Mouse (Mus musculus): ENCODE measurements around the gene Brpf1. TPM values are rescaled to one million over a fixed set of nuclear protein-coding genes. Genes with fewer than 3 reads are reported as not detected.

Brpf1 gene
- polyA plus RNA-seq, 1 experiment from 2014 or later: 12.4 TPM

DNA sequence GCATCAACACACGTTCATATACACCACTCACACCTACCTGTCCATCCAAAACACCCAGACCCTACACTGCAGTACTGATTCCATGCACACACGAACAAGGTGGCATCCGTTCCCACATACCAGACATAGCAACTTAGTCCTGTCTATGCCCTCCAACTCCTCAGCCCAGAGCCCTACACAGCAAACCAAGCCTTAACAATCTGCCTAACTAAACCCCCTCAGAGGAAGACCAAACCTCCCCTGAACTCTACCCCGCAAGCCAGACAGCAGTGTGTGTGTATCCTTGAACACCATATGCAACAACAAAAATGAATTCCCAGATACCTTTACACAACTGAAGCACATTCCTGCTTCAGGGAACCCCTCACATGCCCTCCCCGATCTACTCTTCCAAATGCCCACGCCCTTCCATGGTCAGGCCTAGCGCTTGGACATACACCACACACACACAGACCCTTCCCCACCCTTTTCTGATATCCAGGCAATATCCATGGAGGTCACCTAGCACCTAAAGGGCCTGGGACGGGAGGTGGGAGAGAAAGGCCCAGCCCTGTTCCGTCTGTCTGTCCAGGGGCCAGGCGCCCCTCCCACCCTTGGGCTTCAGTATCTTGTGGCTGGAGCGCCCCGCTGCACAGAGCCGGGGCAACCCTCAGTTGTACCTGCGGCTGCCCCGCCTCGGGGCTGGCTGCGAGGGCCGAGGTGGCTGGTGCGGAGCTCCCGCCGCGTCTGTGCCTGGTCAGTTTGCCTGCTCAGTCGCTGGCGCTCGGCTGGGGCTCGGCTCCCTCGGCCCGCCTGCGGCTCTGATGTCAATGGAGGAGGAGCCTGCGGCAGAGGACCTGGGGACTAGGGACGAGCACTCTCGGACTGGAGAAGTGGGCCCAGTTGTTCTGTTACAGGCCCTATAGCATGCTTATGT lies 36.5 kb downstream of the Brpf1 start, which contains the start of gene Camk1:
TSS of gene Camk1 (minus strand) at position 808 of the 916 bp plus-strand sequence.
- peak within 1 kb of the TSS; percentile 97 for H3K9ac ChIP-seq (ENCODE audit: low read depth, low read length)
- peak within 1 kb of the TSS; percentile 82 for H3K4me2 ChIP-seq (ENCODE audit: low read length)
- no peaks in the 10 kb centered on the region for H3K9me3 ChIP-seq (ENCODE audit: control insufficient read depth, low read length)
- H3K27ac ChIP-seq (ENCODE audit: low read depth, low read length): peak within 1 kb of the TSS; percentile 70
- no peaks in the 10 kb centered on the region for H3K27me3 ChIP-seq (replicated peaks; ENCODE audit: control insufficient read depth, insufficient read depth, low read length)
- H3K4me3 ChIP-seq (ENCODE audit: low read length): peak within 1 kb of the TSS; percentile 69
- peak; percentile 85 for ATAC-seq
- peaks cover 5% of the 10 kb centered on the region; the same call in 1 of the 2 replicates for H3K36me3 ChIP-seq (ENCODE audit: control insufficient read depth, insufficient read depth, low read length)
- peaks cover 23% of the 10 kb centered on the region for H3K4me1 ChIP-seq (ENCODE audit: control insufficient read depth, insufficient read depth, low read depth, low read length)
- WGBS: 16% methylated on average over 32 of the region's 32 CpGs

DNA sequence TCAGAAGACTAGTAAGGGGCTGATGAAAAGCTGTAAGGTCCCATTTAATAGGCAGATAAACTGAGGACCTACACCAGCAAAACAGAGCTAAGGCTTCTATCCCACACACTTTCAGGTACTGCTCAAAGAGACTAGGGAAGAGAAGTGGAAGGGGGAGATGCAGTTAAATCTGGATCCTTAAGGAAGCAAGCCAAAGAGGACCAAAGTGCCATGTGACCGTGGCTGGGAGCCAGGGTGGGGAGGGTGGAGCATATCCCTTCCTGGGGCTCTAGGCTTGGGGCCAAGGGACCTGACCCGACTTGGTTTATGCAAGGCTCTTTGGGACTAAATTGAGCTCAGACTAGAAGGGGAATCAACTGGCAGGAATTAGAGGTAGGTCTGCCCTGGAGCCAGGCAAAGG lies 37.4 kb downstream of the Brpf1 start:
- H3K4me1 ChIP-seq (ENCODE audit: control insufficient read depth, insufficient read depth, low read depth, low read length): peaks cover 23% of the 10 kb centered on the region
- H3K4me3 ChIP-seq (ENCODE audit: low read length): peak overlapping the region; percentile 69; the same call in 1 of the 2 replicates
- peak overlapping the region; percentile 82 for H3K4me2 ChIP-seq (ENCODE audit: low read length)
- no peaks in the 10 kb centered on the region for H3K27me3 ChIP-seq (replicated peaks; ENCODE audit: control insufficient read depth, insufficient read depth, low read length)
- peaks cover 3% of the 10 kb centered on the region; the same call in 1 of the 2 replicates for H3K36me3 ChIP-seq (ENCODE audit: control insufficient read depth, insufficient read depth, low read length)
- H3K9ac ChIP-seq (ENCODE audit: low read depth, low read length): no peak overlapping the region; the same call in 1 of the 2 replicates
- 46% methylated on average over 2 of the region's 2 CpGs for WGBS
- ATAC-seq: no peak
- H3K9me3 ChIP-seq (ENCODE audit: control insufficient read depth, low read length): no peaks in the 10 kb centered on the region
- H3K27ac ChIP-seq (ENCODE audit: low read depth, low read length): no peak overlapping the region

DNA sequence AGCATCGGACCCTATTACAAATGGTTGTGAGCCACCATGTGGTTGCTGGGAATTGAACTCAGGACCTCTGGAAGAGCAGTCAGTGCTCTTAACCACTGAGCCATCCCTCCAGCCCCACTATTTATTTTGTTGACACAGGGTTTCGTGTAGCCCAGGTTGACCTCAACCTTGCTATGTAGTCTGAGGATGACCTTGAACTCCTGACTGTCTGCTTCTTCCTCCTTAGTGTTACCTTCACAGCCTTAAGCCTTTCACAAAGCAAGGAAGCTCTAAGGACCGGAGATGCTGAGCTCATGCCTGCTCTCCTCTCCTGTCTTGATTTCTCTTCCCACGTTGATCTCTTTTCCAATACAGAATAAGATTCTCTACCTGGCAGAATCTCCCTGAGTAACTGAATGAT lies 40.0 kb downstream of the Brpf1 start:
- Histone ChIP-seq H3K36me3 (ENCODE audit: control insufficient read depth, insufficient read depth, low read length) (no peaks in the 10 kb centered on the region), H3K4me1 (ENCODE audit: control insufficient read depth, insufficient read depth, low read depth, low read length) (peaks cover 17% of the 10 kb centered on the region), H3K4me2 (ENCODE audit: low read length) (no peak overlapping the region), H3K9me3 (ENCODE audit: control insufficient read depth, low read length) (no peaks in the 10 kb centered on the region), H3K4me3 (ENCODE audit: low read length) (no peak overlapping the region), H3K27me3 (replicated peaks; ENCODE audit: control insufficient read depth, insufficient read depth, low read length) (no peaks in the 10 kb centered on the region), H3K9ac (ENCODE audit: low read depth, low read length) (no peak overlapping the region), H3K27ac (ENCODE audit: low read depth, low read length) (no peak overlapping the region)
- ATAC-seq: no peak
- WGBS: 83% methylated on average over 4 of the region's 4 CpGs

DNA sequence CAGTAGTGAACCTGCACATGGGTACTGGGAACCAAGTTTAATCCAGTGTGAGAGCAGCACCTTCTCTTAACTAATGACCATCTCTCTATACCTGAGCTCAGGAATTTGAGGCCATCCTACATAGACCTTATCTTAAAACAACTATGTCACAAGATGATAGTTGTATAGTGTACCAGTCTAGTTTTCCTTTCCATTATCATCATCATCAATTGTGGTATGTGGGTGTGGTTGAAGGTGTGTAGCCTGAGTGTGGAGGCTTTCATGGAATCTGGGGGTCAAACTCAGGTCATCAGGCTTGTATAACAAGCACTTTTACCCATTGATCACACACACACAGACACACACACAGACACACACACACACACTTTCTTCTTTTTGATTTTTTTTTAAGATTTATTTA lies 43.6 kb downstream of the Brpf1 start:
- Histone ChIP-seq H3K9me3 (ENCODE audit: control insufficient read depth, low read length) (no peaks in the 10 kb centered on the region), H3K4me2 (ENCODE audit: low read length) (no peak overlapping the region), H3K27ac (ENCODE audit: low read depth, low read length) (no peak overlapping the region), H3K9ac (ENCODE audit: low read depth, low read length) (no peak overlapping the region), H3K4me1 (ENCODE audit: control insufficient read depth, insufficient read depth, low read depth, low read length) (no peaks in the 10 kb centered on the region), H3K36me3 (ENCODE audit: control insufficient read depth, insufficient read depth, low read length) (no peaks in the 10 kb centered on the region), H3K27me3 (replicated peaks; ENCODE audit: control insufficient read depth, insufficient read depth, low read length) (no peaks in the 10 kb centered on the region), H3K4me3 (ENCODE audit: low read length) (no peak overlapping the region)
- ATAC-seq: no peak

DNA sequence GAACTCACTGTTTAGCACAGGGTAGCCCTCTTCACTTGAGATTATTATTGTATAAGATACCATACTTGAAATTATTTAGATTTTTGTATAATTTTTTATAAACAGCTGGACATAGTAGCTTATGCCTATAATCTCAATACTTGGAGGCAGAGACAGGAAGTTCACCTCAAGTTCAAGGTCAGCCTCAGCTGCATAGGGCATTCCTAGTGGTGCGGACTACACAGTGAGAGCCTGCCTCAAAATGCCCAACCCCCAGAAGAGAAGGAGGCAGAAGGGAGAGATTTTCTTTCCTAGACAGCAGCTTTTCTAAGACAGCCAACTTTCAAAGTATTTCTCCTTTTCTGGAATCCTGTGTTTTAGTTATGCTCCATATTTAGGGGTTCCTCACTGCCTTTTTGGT lies 44.2 kb downstream of the Brpf1 start:
- no peak for ATAC-seq
- 93% methylated on average over 1 of the region's 1 CpGs for WGBS

DNA sequence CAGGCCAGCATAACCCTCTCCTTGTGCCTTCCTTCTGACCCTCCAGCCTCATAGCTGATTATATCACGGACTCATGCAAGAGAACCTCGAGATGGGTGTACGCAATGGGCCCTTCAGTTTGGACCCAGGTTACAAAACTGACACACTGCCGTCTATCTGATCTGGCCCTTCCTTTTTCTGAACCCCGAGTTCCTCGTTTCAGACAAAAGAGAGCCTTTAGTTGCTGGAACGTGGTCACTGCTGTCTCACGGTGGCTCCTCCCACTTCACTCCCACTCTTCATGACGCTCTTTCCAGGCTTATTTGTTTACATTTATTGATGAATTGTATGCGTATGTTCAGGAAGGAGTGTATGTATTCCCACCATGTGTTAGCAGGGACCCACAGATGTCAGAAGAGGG lies 44.7 kb downstream of the Brpf1 start:
- no peak overlapping the region for H3K4me3 ChIP-seq (ENCODE audit: low read length)
- H3K27me3 ChIP-seq (replicated peaks; ENCODE audit: control insufficient read depth, insufficient read depth, low read length): no peaks in the 10 kb centered on the region
- ATAC-seq: no peak
- H3K27ac ChIP-seq (ENCODE audit: low read depth, low read length): no peak overlapping the region
- H3K36me3 ChIP-seq (ENCODE audit: control insufficient read depth, insufficient read depth, low read length): no peaks in the 10 kb centered on the region
- no peaks in the 10 kb centered on the region for H3K4me1 ChIP-seq (ENCODE audit: control insufficient read depth, insufficient read depth, low read depth, low read length)
- 60% methylated on average over 10 of the region's 10 CpGs for WGBS
- H3K9ac ChIP-seq (ENCODE audit: low read depth, low read length): no peak overlapping the region
- no peak overlapping the region for H3K4me2 ChIP-seq (ENCODE audit: low read length)
- H3K9me3 ChIP-seq (ENCODE audit: control insufficient read depth, low read length): no peaks in the 10 kb centered on the region

More for the DNA sequence above, 44.2 kb downstream of the Brpf1 start:
- Histone ChIP-seq H3K9ac (ENCODE audit: low read depth, low read length) (no peak overlapping the region), H3K27ac (ENCODE audit: low read depth, low read length) (no peak overlapping the region), H3K36me3 (ENCODE audit: control insufficient read depth, insufficient read depth, low read length) (no peaks in the 10 kb centered on the region), H3K4me3 (ENCODE audit: low read length) (no peak overlapping the region), H3K9me3 (ENCODE audit: control insufficient read depth, low read length) (no peaks in the 10 kb centered on the region), H3K4me2 (ENCODE audit: low read length) (no peak overlapping the region), H3K27me3 (replicated peaks; ENCODE audit: control insufficient read depth, insufficient read depth, low read length) (no peaks in the 10 kb centered on the region), H3K4me1 (ENCODE audit: control insufficient read depth, insufficient read depth, low read depth, low read length) (no peaks in the 10 kb centered on the region)

DNA sequence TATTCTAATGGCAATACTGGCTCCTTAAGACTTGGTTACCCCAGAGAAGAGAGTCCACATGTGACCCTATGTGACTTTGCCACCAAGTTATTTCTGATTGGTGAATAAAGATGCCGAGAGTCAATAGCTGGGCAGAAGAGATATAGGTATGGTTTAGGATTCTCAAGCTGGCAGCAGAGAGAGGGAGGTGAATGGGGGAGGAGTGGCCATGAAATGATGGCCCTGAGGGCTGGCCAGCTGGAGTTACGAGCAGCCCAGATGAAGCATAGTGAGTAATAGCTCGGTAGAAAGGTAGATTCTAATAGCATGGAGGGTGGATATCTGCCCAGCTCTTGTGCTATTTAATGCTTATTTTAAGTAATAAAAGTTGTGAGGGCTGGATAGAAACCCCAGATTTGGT lies 45.9 kb downstream of the Brpf1 start:
- WGBS: 78% methylated on average over 3 of the region's 3 CpGs
- Histone ChIP-seq H3K27me3 (replicated peaks; ENCODE audit: control insufficient read depth, insufficient read depth, low read length) (no peaks in the 10 kb centered on the region), H3K9ac (ENCODE audit: low read depth, low read length) (no peak overlapping the region), H3K4me1 (ENCODE audit: control insufficient read depth, insufficient read depth, low read depth, low read length) (no peaks in the 10 kb centered on the region), H3K9me3 (ENCODE audit: control insufficient read depth, low read length) (no peaks in the 10 kb centered on the region), H3K36me3 (ENCODE audit: control insufficient read depth, insufficient read depth, low read length) (no peaks in the 10 kb centered on the region), H3K4me3 (ENCODE audit: low read length) (no peak overlapping the region), H3K27ac (ENCODE audit: low read depth, low read length) (no peak overlapping the region), H3K4me2 (ENCODE audit: low read length) (no peak overlapping the region)
- no peak for ATAC-seq

DNA sequence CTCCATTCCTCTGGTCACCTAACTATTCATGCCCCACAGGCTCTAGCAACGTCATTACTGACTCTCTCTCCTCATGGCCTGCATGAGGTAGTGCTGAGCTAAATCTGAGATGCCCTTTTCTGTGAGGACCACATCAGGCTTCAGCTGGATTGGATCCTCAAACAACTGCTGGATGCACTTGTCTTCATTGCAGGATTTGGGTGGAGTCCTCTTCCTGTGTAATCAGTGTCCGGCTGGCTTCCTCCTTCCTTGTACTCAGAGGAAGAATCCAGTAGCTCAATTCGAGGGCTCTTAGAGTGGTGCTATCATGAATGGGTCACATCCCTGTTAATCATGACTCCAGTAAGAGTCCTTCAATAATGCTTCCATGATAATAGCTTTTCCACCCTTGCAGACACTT lies 46.8 kb downstream of the Brpf1 start:
- Histone ChIP-seq H3K4me2 (ENCODE audit: low read length) (no peak overlapping the region), H3K27me3 (replicated peaks; ENCODE audit: control insufficient read depth, insufficient read depth, low read length) (no peaks in the 10 kb centered on the region), H3K4me1 (ENCODE audit: control insufficient read depth, insufficient read depth, low read depth, low read length) (no peaks in the 10 kb centered on the region), H3K36me3 (ENCODE audit: control insufficient read depth, insufficient read depth, low read length) (no peaks in the 10 kb centered on the region), H3K27ac (ENCODE audit: low read depth, low read length) (no peak overlapping the region), H3K4me3 (ENCODE audit: low read length) (no peak overlapping the region), H3K9me3 (ENCODE audit: control insufficient read depth, low read length) (no peaks in the 10 kb centered on the region), H3K9ac (ENCODE audit: low read depth, low read length) (no peak overlapping the region)
- ATAC-seq: no peak
- 75% methylated on average over 3 of the region's 3 CpGs for WGBS

DNA sequence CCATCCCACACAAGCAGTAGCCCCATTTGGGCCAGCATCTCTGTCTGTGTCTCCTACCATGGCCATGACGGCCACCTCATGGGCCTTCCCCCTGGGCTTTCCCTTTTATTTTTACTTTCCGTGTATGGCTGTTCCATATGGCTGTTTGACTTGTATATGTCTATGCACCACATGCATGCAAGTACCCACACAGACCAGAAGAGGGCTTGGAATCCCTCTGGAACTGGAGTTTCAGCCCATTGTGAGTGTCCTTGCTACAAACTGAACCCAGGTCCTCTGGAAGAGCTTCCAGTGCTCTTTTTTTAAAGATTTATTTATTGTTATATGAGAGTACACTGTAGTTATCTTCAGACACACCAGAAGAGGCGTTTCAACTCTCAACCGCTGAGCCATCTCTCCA lies 54.5 kb downstream of the Brpf1 start:
- Histone ChIP-seq H3K9me3 (ENCODE audit: control insufficient read depth, low read length) (no peaks in the 10 kb centered on the region), H3K27me3 (replicated peaks; ENCODE audit: control insufficient read depth, insufficient read depth, low read length) (no peaks in the 10 kb centered on the region), H3K4me1 (ENCODE audit: control insufficient read depth, insufficient read depth, low read depth, low read length) (no peaks in the 10 kb centered on the region), H3K9ac (ENCODE audit: low read depth, low read length) (no peak overlapping the region), H3K4me2 (ENCODE audit: low read length) (no peak overlapping the region), H3K27ac (ENCODE audit: low read depth, low read length) (no peak overlapping the region), H3K36me3 (ENCODE audit: control insufficient read depth, insufficient read depth, low read length) (no peaks in the 10 kb centered on the region), H3K4me3 (ENCODE audit: low read length) (no peak overlapping the region)
- no peak for ATAC-seq
- WGBS: 79% methylated on average over 4 of the region's 4 CpGs

All from hindbrain, embryonic 16.5 days (tissue).